Mouse (Mus musculus): ENCODE results near the gene Tmem135. TPM values are rescaled to one million over a fixed set of nuclear protein-coding genes. Genes with fewer than 3 reads are reported as not detected.
A peak's percentile ranks its signal among the peaks of the same experiment; 100 is the strongest.

Tmem135 gene
- 36.3 and 43.1 TPM in 2 replicates for polyA plus RNA-seq (2015; fragmentation: Nextera tagmentation; extraction: Ambion mirVana)

GRCm38 (mm10) chr7:89404081-89404733, at the start of gene Tmem135, which contains the start of gene Fzd4:
Tmem135 (minus strand) TSS chr7:89404222.
Fzd4 (plus strand) TSS chr7:89404355.
- 1% methylated on average over 61 of the region's 62 CpGs for WGBS
- peak; percentile 97 for ATAC-seq (ENCODE audit: insufficient read depth, low FRiP score)
- H3K4me3 ChIP-seq (replicated peaks; ENCODE audit: low read length): peak within 1 kb of the TSS; percentile 96
- no peaks in the 10 kb centered on the region for H3K36me3 ChIP-seq (ENCODE audit: control insufficient read depth, insufficient read depth, low read length)
- H3K4me2 ChIP-seq (ENCODE audit: low read depth, low read length): peak within 1 kb of the TSS; percentile 80
- peaks cover 27% of the 10 kb centered on the region for H3K4me1 ChIP-seq (ENCODE audit: control insufficient read depth, insufficient read depth, low read length)
- no peaks in the 10 kb centered on the region for H3K9me3 ChIP-seq (replicated peaks; ENCODE audit: control insufficient read depth, low read length)
- peak within 1 kb of the TSS; percentile 94 for H3K27ac ChIP-seq (ENCODE audit: low read length)
- H3K9ac ChIP-seq (ENCODE audit: low read length): peak within 1 kb of the TSS; percentile 96
- no peaks in the 10 kb centered on the region for H3K27me3 ChIP-seq (ENCODE audit: control insufficient read depth, insufficient read depth, low read length)

DNA sequence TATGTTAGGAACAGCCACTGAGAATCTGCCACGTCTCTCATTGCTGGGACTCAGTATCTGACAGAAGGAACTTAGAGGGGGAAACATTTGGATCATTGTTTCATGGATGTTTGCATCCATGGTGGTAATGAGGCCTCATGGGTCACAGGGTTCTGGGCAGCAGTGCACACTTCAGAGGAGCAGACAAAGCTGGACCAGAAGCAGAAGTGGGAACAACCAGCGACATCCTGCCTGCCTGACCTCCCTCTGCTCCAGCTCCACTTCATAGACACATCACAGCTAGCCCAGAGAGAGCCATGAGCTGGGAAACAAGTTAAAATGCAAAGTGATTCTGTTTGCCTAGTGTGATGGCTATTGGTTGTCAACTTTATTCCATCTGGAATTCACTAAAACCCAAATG, 46.3 kb upstream of the Tmem135 start:
- Histone ChIP-seq H3K27me3 (ENCODE audit: control insufficient read depth, insufficient read depth, low read length) (no peaks in the 10 kb centered on the region), H3K9me3 (replicated peaks; ENCODE audit: control insufficient read depth, low read length) (no peaks in the 10 kb centered on the region), H3K4me2 (ENCODE audit: low read depth, low read length) (no peak overlapping the region), H3K9ac (ENCODE audit: low read length) (no peak overlapping the region), H3K4me1 (ENCODE audit: control insufficient read depth, insufficient read depth, low read length) (no peaks in the 10 kb centered on the region), H3K36me3 (ENCODE audit: control insufficient read depth, insufficient read depth, low read length) (no peaks in the 10 kb centered on the region), H3K27ac (ENCODE audit: low read length) (no peak overlapping the region), H3K4me3 (replicated peaks; ENCODE audit: low read length) (no peak overlapping the region)
- no peak for ATAC-seq (ENCODE audit: insufficient read depth, low FRiP score)
- 67% methylated on average over 2 of the region's 2 CpGs for whole genome bisulfite sequencing

DNA sequence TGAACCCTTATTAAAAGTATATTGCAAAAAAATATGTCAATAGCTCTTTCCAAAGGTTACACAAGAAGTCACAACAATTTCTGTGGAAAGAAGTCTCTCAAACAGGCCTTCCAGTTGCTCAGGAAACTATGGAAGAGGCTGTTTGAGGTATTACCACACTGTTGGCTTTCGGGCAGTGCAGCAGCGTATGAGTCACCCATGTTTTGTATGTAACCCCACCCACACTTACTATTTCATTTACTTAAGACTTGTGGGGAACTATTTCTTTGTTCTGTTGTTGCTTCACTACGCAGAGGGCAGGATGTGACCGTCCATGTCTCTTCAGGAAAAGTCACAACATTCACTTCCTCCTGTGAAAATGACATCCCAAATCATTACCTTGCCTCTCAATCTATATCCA, 41.1 kb upstream of the Tmem135 start:
- Histone ChIP-seq H3K4me3 (replicated peaks; ENCODE audit: low read length) (no peak overlapping the region), H3K4me2 (ENCODE audit: low read depth, low read length) (no peak overlapping the region), H3K9ac (ENCODE audit: low read length) (no peak overlapping the region), H3K36me3 (ENCODE audit: control insufficient read depth, insufficient read depth, low read length) (no peaks in the 10 kb centered on the region), H3K4me1 (ENCODE audit: control insufficient read depth, insufficient read depth, low read length) (no peaks in the 10 kb centered on the region), H3K27me3 (ENCODE audit: control insufficient read depth, insufficient read depth, low read length) (no peaks in the 10 kb centered on the region), H3K9me3 (replicated peaks; ENCODE audit: control insufficient read depth, low read length) (no peaks in the 10 kb centered on the region), H3K27ac (ENCODE audit: low read length) (no peak overlapping the region)
- 61% methylated on average over 4 of the region's 4 CpGs for WGBS
- ATAC-seq (ENCODE audit: insufficient read depth, low FRiP score): peak; percentile 53; the same call in 1 of the 2 replicates

GRCm38 (mm10) chr7:89442242-89442641, 38.2 kb upstream of the Tmem135 start:
- no peaks in the 10 kb centered on the region for H3K9me3 ChIP-seq (replicated peaks; ENCODE audit: control insufficient read depth, low read length)
- no peak overlapping the region for H3K9ac ChIP-seq (ENCODE audit: low read length)
- no peak overlapping the region for H3K4me3 ChIP-seq (replicated peaks; ENCODE audit: low read length)
- 71% methylated on average over 4 of the region's 4 CpGs for WGBS
- no peaks in the 10 kb centered on the region for H3K4me1 ChIP-seq (ENCODE audit: control insufficient read depth, insufficient read depth, low read length)
- no peak overlapping the region for H3K27ac ChIP-seq (ENCODE audit: low read length)
- no peak overlapping the region for H3K4me2 ChIP-seq (ENCODE audit: low read depth, low read length)
- ATAC-seq (ENCODE audit: insufficient read depth, low FRiP score): no peak
- no peaks in the 10 kb centered on the region for H3K36me3 ChIP-seq (ENCODE audit: control insufficient read depth, insufficient read depth, low read length)
- no peaks in the 10 kb centered on the region for H3K27me3 ChIP-seq (ENCODE audit: control insufficient read depth, insufficient read depth, low read length)

- Histone ChIP-seq H3K9me3 (replicated peaks; ENCODE audit: control insufficient read depth, low read length) (no peaks in the 10 kb centered on the region), H3K27me3 (ENCODE audit: control insufficient read depth, insufficient read depth, low read length) (no peaks in the 10 kb centered on the region), H3K4me1 (ENCODE audit: control insufficient read depth, insufficient read depth, low read length) (no peaks in the 10 kb centered on the region), H3K36me3 (ENCODE audit: control insufficient read depth, insufficient read depth, low read length) (no peaks in the 10 kb centered on the region), H3K4me3 (replicated peaks; ENCODE audit: low read length) (no peak overlapping the region), H3K4me2 (ENCODE audit: low read depth, low read length) (no peak overlapping the region), H3K27ac (ENCODE audit: low read length) (no peak overlapping the region), H3K9ac (ENCODE audit: low read length) (no peak overlapping the region)
- ATAC-seq (ENCODE audit: insufficient read depth, low FRiP score): no peak
- WGBS: 60% methylated on average over 7 of the region's 7 CpGs
Observed at GRCm38 (mm10) chr7:89441291-89441690, 37.3 kb upstream of the Tmem135 start.

- Histone ChIP-seq H3K27me3 (ENCODE audit: control insufficient read depth, insufficient read depth, low read length) (no peaks in the 10 kb centered on the region), H3K36me3 (ENCODE audit: control insufficient read depth, insufficient read depth, low read length) (no peaks in the 10 kb centered on the region), H3K9me3 (replicated peaks; ENCODE audit: control insufficient read depth, low read length) (no peaks in the 10 kb centered on the region), H3K4me3 (replicated peaks; ENCODE audit: low read length) (no peak overlapping the region), H3K9ac (ENCODE audit: low read length) (no peak overlapping the region), H3K27ac (ENCODE audit: low read length) (no peak overlapping the region), H3K4me1 (ENCODE audit: control insufficient read depth, insufficient read depth, low read length) (peaks cover 10% of the 10 kb centered on the region), H3K4me2 (ENCODE audit: low read depth, low read length) (no peak overlapping the region)
- no peak for ATAC-seq (ENCODE audit: insufficient read depth, low FRiP score)
- WGBS: 48% methylated on average over 4 of the region's 4 CpGs
Observed at GRCm38 (mm10) chr7:89437589-89437988, 33.6 kb upstream of the Tmem135 start.

- H3K9ac ChIP-seq (ENCODE audit: low read length): no peak overlapping the region
- ATAC-seq (ENCODE audit: insufficient read depth, low FRiP score): no peak; the same call in 1 of the 2 replicates
- no peaks in the 10 kb centered on the region for H3K27me3 ChIP-seq (ENCODE audit: control insufficient read depth, insufficient read depth, low read length)
- H3K9me3 ChIP-seq (replicated peaks; ENCODE audit: control insufficient read depth, low read length): no peaks in the 10 kb centered on the region
- H3K36me3 ChIP-seq (ENCODE audit: control insufficient read depth, insufficient read depth, low read length): no peaks in the 10 kb centered on the region
- 64% methylated on average over 5 of the region's 5 CpGs for WGBS
- H3K4me3 ChIP-seq (replicated peaks; ENCODE audit: low read length): no peak overlapping the region
- no peak overlapping the region for H3K27ac ChIP-seq (ENCODE audit: low read length)
- H3K4me2 ChIP-seq (ENCODE audit: low read depth, low read length): no peak overlapping the region
- H3K4me1 ChIP-seq (ENCODE audit: control insufficient read depth, insufficient read depth, low read length): peaks cover 10% of the 10 kb centered on the region
Observed at GRCm38 (mm10) chr7:89436404-89436803, 32.4 kb upstream of the Tmem135 start.

DNA sequence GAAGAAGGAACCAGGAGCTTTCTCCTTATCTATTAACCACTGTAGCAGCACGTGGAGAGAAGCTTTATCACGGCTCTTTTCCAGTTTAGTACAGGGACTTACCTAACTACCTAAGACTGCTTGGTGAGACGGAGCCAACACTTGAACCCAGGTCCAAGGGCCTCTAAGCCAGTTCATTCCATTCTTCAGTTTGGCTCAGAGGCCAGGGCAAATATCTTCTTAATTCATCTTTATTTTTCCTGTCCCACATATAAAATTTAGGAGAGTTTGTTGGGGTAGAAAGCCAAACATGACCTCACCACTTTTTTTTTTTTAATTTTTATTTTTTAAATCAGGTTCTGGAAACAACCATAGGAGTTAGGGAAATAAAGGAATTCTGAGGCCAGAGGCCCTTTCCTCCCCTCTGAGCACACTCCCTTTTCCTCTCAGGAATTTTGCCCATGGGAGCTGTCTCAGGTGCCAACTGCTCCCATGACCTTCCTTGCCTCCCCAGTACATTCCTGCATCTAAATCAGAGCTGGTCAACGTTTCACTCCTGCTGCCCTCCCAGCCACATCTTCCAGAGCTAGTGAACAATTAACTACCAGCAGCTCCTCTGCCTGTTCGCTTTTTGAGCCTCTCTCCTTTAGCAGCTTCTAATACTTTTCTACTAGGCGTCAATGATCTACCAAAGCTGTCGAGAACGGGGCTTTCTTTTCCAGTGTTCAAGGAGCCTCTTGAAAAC, 30.0 kb upstream of the Tmem135 start:
- Histone ChIP-seq H3K4me1 (ENCODE audit: control insufficient read depth, insufficient read depth, low read length) (peaks cover 10% of the 10 kb centered on the region), H3K4me3 (replicated peaks; ENCODE audit: low read length) (no peak overlapping the region), H3K27me3 (ENCODE audit: control insufficient read depth, insufficient read depth, low read length) (no peaks in the 10 kb centered on the region), H3K4me2 (ENCODE audit: low read depth, low read length) (no peak overlapping the region), H3K9me3 (replicated peaks; ENCODE audit: control insufficient read depth, low read length) (no peaks in the 10 kb centered on the region), H3K27ac (ENCODE audit: low read length) (peak overlapping the region; percentile 63; the same call in 1 of the 2 replicates), H3K36me3 (ENCODE audit: control insufficient read depth, insufficient read depth, low read length) (no peaks in the 10 kb centered on the region), H3K9ac (ENCODE audit: low read length) (no peak overlapping the region)
- WGBS: 49% methylated on average over 8 of the region's 8 CpGs
- ATAC-seq (ENCODE audit: insufficient read depth, low FRiP score): no peak

- ATAC-seq (ENCODE audit: insufficient read depth, low FRiP score): peak; percentile 63; the same call in 1 of the 2 replicates
- no peaks in the 10 kb centered on the region for H3K36me3 ChIP-seq (ENCODE audit: control insufficient read depth, insufficient read depth, low read length)
- no peaks in the 10 kb centered on the region for H3K27me3 ChIP-seq (ENCODE audit: control insufficient read depth, insufficient read depth, low read length)
- peaks cover 10% of the 10 kb centered on the region for H3K4me1 ChIP-seq (ENCODE audit: control insufficient read depth, insufficient read depth, low read length)
- H3K9me3 ChIP-seq (replicated peaks; ENCODE audit: control insufficient read depth, low read length): no peaks in the 10 kb centered on the region
- WGBS: 45% methylated on average over 9 of the region's 9 CpGs
- H3K27ac ChIP-seq (ENCODE audit: low read length): peak overlapping the region; percentile 63
- H3K4me2 ChIP-seq (ENCODE audit: low read depth, low read length): no peak overlapping the region
- H3K9ac ChIP-seq (ENCODE audit: low read length): no peak overlapping the region
- no peak overlapping the region for H3K4me3 ChIP-seq (replicated peaks; ENCODE audit: low read length)
Observed at GRCm38 (mm10) chr7:89433193-89433892, 29.3 kb upstream of the Tmem135 start.
